Mouse (Mus musculus) limb, embryonic 14.5 days (tissue): Measurements from ENCODE around the gene Foxo4. TPM values are rescaled to one million over a fixed set of nuclear protein-coding genes. Genes with fewer than 3 reads are reported as not detected.
A peak's percentile ranks its signal among the peaks of the same experiment; 100 is the strongest.

Experiments used
- ATAC-seq: fragments of 200-750 bp; cut with Nextera tagmentation; 2 replicates; pipeline ENCODE4 v1.8.0; 2017; ENCODE audit warnings: low read depth, moderate number of reproducible peaks, moderate TSS enrichment; ENCODE audit not compliant: low FRiP score
- DNase-seq: peaks from one replicate; pipeline ENCODE4 v3.0.0-alpha.2; 2015; ENCODE audit warnings: low spot score
- H3K27ac ChIP-seq: fragments of 300-500 bp; sonication (generic); replicated peaks from 2 replicates; pipeline ENCODE4 v1.5.1; 2014; ENCODE audit warnings: low read depth, mild to moderate bottlenecking, low read length, moderate library complexity, mixed read lengths
- H3K27me3 ChIP-seq: fragments of 300-500 bp; sonication (generic); 2 replicates; pipeline ENCODE4 v1.6.1; 2014; ENCODE audit warnings: low read length, mixed read lengths; ENCODE audit not compliant: control insufficient read depth, insufficient read depth
- H3K36me3 ChIP-seq: fragments of 300-500 bp; sonication (generic); 2 replicates; pipeline ENCODE4 v1.6.1; 2014; ENCODE audit warnings: mild to moderate bottlenecking, low read length, moderate library complexity, mixed read lengths; ENCODE audit not compliant: control insufficient read depth, insufficient read depth
- H3K4me1 ChIP-seq: fragments of 300-500 bp; sonication (generic); 2 replicates; pipeline ENCODE4 v1.6.1; 2014; ENCODE audit warnings: antibody characterized with exemption, low read length, mixed read lengths; ENCODE audit not compliant: control insufficient read depth, insufficient read depth
- H3K4me2 ChIP-seq: fragments of 300-500 bp; sonication (generic); replicated peaks from 2 replicates; pipeline ENCODE4 v1.6.1; 2014; ENCODE audit warnings: low read depth, mild to moderate bottlenecking, low read length, moderate library complexity; ENCODE audit not compliant: severe bottlenecking
- H3K4me3 ChIP-seq: fragments of 300-500 bp; sonication (generic); replicated peaks from 2 replicates; pipeline ENCODE4 v1.5.1; 2014; ENCODE audit warnings: low read length
- H3K9ac ChIP-seq: fragments of 300-500 bp; sonication (generic); 2 replicates; pipeline ENCODE4 v1.6.1; 2014; ENCODE audit warnings: mild to moderate bottlenecking, low read depth, low read length, moderate library complexity; ENCODE audit not compliant: severe bottlenecking
- H3K9me3 ChIP-seq: fragments of 300-500 bp; sonication (generic); 2 replicates; pipeline ENCODE4 v1.6.1; 2016; ENCODE audit warnings: low read length; ENCODE audit not compliant: control insufficient read depth
- POLR2A ChIP-seq: fragments of 200-500 bp; IDR thresholded peaks from 2 replicates; pipeline ENCODE4 v1.8.0; 2012; ENCODE audit warnings: inconsistent platforms, mild to moderate bottlenecking, moderate library complexity, borderline replicate concordance; ENCODE audit not compliant: insufficient read depth, insufficient read length; ENCODE audit errors: extremely low read depth
- WGBS: fragments of 180-500 bp; shearing (Covaris S2); extraction: QIAGEN DNeasy Blood & Tissue Kit; methylation state at CpG from one replicate; pipeline ENCODE4 v1.1.7; 2014; 5-methylcytosine and 5-hydroxymethylcytosine counted together
- polyA plus RNA-seq, 2 experiments: library from polyadenylated mRNA; depleted of rRNA in 1 of 2; stranded (reverse) in 1 of 2; unstranded in 1 of 2; fragments of >200 nt; fragmentation: Nextera tagmentation in 1 of 2; extraction: Ambion mirVana in 1 of 2; gene quantifications; 2 replicates each; pipeline versions ENCODE4 v1.2.1 to v1.2.3; 2012 to 2014

Foxo4 gene
- polyA plus RNA-seq, 2 experiments: 5.6 to 48.1 TPM

DNA sequence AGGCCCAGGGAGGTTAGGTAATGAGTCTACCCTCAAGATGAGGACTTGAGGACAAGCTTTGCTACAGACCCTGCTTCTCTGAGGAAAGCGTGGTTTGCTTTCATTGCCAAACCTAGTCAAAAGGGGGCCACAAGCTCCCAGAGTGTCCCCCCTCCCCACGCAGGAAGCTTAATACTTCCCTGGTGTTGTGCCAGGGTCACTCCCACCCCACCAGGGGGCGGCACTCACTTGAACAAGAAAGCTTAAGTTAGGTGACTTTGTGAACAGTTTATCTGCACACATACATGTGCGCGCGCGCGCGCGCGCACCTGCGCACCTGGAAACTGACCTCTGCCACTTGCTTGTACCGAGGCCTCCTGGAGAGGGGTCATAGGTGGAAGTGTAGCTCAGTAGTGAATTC lies 2.3 kb downstream of the Foxo4 start:
- Histone ChIP-seq H3K4me3 (peak overlapping the region; percentile 56), H3K27me3 (no peaks in the 10 kb centered on the region), H3K4me1 (peaks cover 13% of the 10 kb centered on the region), H3K9ac (no peak overlapping the region), H3K36me3 (peaks cover 4% of the 10 kb centered on the region), H3K4me2 (peak overlapping the region; percentile 55), H3K9me3 (no peaks in the 10 kb centered on the region), H3K27ac (no peak overlapping the region)
- DNase-seq: no peak
- TF ChIP-seq POLR2A: no peak
- WGBS: 75% methylated on average over 13 of the region's 13 CpGs
- no peak for ATAC-seq

DNA sequence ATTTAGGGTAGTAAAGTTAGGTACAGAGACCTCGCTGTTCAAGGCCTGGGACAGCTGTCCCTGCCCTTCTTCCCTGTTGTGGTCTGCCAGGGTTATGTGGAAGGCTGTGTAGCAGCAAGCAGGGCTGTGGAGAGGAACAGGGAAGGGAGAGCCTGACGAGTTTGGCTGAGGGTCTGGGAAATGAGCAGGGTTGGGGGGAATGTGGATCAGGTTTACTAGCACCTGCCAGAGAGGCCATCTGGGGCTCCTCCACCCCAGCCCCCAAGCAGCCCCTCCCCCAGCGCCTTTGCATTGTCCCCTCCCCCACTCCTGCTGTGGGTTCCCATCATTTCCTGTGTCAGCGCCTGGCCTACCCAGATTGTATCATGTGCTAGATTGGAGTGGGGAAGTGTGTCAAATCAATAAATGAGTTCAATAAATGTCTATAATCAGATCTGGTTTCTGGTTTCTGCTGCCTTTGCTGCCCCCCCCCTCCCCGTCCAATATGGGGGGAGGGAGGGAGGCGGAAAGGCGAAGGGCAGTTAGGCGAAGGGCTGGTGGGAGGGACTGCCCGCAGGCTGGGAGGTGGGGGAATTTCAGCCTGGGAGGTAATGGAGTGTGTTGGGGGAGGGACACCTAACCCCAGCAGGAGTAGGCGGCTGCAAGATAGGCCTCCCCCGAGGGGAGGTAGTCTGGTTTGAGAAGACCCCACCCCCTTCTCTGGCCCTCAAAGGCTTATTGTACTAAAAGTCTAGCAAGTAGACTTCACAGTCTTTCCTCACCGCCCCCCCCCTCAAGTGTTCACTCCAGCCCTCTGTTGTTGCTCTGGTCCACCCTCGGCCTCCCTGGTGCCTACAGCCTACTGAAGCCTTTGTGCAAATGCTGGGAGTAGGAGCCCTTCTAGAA lies 6.4 kb downstream of the Foxo4 start:
- no peak for TF ChIP-seq POLR2A
- Histone ChIP-seq H3K36me3 (peaks cover 4% of the 10 kb centered on the region), H3K9me3 (no peaks in the 10 kb centered on the region), H3K4me1 (peaks cover 13% of the 10 kb centered on the region), H3K9ac (no peak overlapping the region), H3K4me3 (no peak overlapping the region), H3K27me3 (no peaks in the 10 kb centered on the region), H3K4me2 (no peak overlapping the region), H3K27ac (peak overlapping the region; percentile 74)
- WGBS: 24% methylated on average over 11 of the region's 13 CpGs
- DNase-seq (peak; percentile 68), ATAC-seq (peak; percentile 86)

DNA sequence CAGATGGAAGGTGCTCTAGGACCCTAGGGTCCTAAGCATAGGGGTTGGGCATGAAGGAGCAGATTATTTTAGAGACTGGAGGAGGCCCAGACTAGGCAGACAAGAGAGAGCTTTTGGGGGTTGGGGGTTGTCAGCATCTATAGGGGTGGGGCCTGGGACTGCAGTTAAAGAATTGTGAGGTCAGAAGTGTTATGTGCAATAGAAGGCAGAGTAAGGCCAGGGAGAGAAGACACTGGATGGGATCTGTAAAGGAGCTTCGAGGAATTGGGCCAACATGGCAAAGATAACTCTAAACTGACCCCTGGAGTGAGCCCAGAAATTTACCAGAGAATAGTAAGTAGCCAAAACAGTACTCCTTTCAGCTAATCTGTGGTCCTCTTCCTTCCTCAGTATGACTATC lies 9.6 kb downstream of the Foxo4 start, which contains the start of gene Gm614:
Gm614 (minus strand) TSS at position 101 of the 400 bp plus-strand sequence.
- 85% methylated on average over 1 of the region's 1 CpGs for WGBS
- ATAC-seq: no peak

DNA sequence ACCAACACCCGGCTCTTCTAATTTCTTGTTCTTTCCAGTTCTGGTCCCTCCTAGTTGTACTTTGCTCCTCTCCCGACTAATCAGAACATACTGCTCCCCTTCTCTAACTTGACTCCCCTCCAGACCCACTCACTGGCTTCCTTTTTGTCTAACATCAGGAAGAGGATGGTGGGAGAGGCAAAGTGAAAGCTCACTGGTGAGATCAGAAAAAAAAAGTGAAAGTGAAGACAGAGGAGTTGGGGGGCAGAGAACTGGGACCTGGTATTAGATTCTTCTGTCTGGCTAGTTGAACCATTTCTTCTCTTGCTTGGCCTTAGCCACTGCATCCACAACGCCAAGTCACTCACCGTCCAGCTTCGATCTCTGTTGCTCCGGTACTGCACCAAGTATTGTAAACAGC lies 12.3 kb downstream of the Foxo4 start:
- H3K4me3 ChIP-seq: no peak overlapping the region
- DNase-seq: no peak
- no peak for ATAC-seq
- no peak for TF ChIP-seq POLR2A
- no peaks in the 10 kb centered on the region for H3K9me3 ChIP-seq
- no peaks in the 10 kb centered on the region for H3K36me3 ChIP-seq
- WGBS: 94% methylated on average over 6 of the region's 6 CpGs
- H3K4me1 ChIP-seq: no peaks in the 10 kb centered on the region
- no peak overlapping the region for H3K27ac ChIP-seq
- H3K27me3 ChIP-seq: no peaks in the 10 kb centered on the region
- H3K4me2 ChIP-seq: no peak overlapping the region
- no peak overlapping the region for H3K9ac ChIP-seq

More for the DNA sequence above, 9.6 kb downstream of the Foxo4 start, which contains the start of gene Gm614:
- Histone ChIP-seq H3K27me3 (no peaks in the 10 kb centered on the region), H3K4me2 (no peak within 1 kb of the TSS), H3K4me1 (peaks cover 8% of the 10 kb centered on the region), H3K9ac (no peak within 1 kb of the TSS), H3K27ac (no peak within 1 kb of the TSS), H3K4me3 (no peak within 1 kb of the TSS), H3K36me3 (no peaks in the 10 kb centered on the region; the same call in 1 of the 2 replicates), H3K9me3 (no peaks in the 10 kb centered on the region)
- no peak for DNase-seq
- TF ChIP-seq POLR2A: no peak

DNA sequence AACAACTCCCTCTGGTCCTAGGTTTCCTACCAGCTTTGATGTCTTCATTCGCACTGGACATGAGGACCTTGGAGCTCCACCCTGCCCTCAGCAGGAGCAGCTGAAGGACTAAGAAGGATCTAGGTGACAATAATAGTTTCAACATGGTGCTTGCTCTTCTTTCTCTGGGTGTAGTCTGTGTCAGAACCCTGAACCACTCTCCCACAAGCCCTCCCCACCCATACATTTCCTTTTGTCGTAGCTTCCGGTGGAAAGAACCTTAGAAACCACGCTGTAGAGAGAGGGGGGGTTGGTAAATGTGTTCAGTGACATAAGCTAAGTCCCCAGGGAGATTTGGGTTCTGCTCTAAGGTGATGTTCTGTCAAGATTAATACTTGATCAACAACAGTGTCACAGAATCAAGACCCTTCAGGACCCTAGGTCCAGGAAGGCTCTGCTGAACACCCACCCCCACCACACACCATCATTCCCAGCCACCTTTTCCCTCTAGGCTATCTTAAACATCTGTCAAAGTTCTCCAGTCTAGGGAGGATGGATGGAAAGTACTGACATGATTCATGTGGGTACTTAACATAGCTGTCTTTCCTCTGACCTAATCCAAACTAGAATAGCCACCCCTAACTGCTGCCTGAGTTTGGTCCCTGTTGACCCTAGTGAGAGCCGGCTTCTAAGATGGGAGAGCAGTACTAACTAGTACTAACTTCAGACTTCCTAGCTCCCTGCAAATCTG lies 13.9 kb downstream of the Foxo4 start, which contains the start of gene Il2rg:
Il2rg (minus strand) TSS at position 231 of the 730 bp plus-strand sequence.
- Histone ChIP-seq H3K9me3 (no peaks in the 10 kb centered on the region), H3K27me3 (no peaks in the 10 kb centered on the region), H3K4me3 (no peak within 1 kb of the TSS), H3K27ac (no peak within 1 kb of the TSS), H3K4me2 (no peak within 1 kb of the TSS), H3K9ac (no peak within 1 kb of the TSS), H3K4me1 (no peaks in the 10 kb centered on the region), H3K36me3 (no peaks in the 10 kb centered on the region)
- no peak for DNase-seq
- no peak for ATAC-seq
- 64% methylated on average over 5 of the region's 5 CpGs for WGBS
- TF ChIP-seq POLR2A: no peak
